Mouse (Mus musculus) ovary, adult 18-20 months (tissue): ENCODE results near the gene Lpcat3.
A peak's percentile ranks its signal among the peaks of the same experiment; 100 is the strongest.
"Not testable (repeated sequence)": the region's sequence is repeated elsewhere in the genome, so short reads cannot be mapped to it uniquely, and the experiment has no call there.

Experiments used
- DNase-seq: peaks from one replicate; pipeline ENCODE4 v3.0.0; 2022; ENCODE audit warnings: low spot score, mixed read lengths

The Lpcat3 gene

GRCm38 (mm10) chr6:124662477-124663423 lies at the start of gene Lpcat3:
Gene Lpcat3, plus strand, starts transcription at chr6:124663027.
- peak; percentile 99 for DNase-seq

DNA sequence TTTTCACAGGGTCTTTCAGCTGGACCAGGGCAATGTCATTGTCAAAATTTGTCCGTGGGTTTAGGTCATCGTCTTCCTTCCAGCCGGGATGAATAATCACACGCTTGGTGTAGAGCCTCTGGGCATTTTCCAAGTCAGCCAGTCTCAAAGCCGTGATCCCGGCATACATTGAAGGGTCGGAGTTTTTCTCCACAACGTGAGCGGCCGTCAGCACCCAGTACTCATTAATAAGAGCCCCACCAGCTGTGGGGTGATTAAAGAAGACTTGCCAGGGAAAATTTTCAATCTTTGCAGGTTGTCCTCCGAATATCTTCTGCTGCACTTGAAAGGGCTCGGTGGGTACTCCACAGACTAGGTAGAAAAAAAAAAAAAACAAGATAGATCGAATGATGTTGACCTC lies 37.2 kb upstream of the Lpcat3 start:
- no peak for DNase-seq

DNA sequence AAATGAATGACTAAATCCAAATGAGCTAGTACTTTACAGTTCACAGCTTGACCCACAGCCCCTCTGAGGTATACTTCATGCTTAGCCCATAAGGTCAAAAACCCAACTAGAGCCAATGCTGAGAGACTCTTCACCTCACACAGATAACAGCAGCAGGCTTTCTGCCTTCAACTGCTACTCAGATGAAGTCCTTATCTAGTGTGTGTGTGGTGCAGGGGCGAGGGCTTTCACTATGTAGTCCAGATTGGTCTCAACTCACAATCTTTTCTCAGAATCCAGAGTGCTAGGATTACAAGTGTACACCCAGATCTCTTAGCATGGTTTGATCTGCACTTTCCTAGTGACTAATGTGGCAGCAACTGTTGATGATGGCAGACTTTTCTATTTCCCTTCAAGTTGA lies 36.6 kb upstream of the Lpcat3 start:
- not testable (repeated sequence) for DNase-seq

GRCm38 (mm10) chr6:124630763-124631162 lies 32.1 kb upstream of the Lpcat3 start:
- DNase-seq, result no peak

- not testable (repeated sequence) for DNase-seq
Measured at GRCm38 (mm10) chr6:124635985-124636384, 26.8 kb upstream of the Lpcat3 start, which contains the start of gene C1s2. Gene C1s2, minus strand, starts transcription at chr6:124636085.

DNA sequence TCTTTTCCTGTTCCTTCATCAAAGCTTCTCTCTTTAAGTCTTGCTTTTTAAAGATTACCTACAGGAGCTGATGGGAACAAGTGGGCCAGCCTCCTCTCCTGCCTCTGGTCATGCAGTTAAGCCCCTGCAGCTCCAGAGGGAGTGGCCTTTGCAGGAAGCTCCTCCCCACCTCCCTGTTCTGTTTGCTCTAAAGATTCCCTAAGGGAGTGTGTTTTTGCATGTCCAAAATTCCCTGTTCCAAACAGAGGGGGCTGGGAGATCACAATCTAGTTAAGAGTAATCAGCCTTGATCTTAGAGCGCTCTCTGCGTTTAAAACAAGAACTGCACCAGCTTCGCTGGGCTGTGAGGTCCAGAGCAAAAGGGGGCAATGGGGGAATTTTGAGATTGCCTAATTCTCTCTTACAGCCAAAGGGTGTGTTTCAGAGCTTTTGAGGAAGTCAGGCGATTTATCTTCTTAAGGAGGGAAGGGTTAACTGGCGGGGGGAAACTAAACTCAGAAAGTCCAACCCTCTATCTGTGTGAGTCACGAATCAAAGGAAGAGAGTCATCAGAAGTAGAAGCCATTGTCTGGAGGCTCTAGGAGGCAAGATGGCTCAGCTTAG lies 25.9 kb upstream of the Lpcat3 start:
- not testable (repeated sequence) for DNase-seq

DNA sequence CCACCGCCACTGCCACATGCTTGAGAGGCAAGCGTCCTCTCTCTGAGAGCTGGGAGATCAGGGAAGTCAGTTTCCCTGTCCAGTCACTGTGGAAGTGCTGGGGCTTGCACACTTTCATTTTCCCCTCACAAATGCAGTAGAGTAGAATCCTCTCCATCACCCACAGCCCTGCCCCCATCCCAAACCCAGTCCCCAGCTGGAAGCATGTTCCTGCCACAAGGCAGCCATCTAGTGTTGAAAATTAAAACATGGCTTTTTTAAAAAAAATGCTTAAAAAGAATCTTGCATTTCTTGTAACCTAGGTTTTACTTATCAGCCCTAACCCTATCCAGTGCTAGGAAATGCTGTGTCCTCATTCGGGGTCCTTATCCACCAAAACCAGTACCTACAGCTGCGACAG lies 22.8 kb upstream of the Lpcat3 start:
- no peak for DNase-seq

GRCm38 (mm10) chr6:124640997-124641396 lies 21.8 kb upstream of the Lpcat3 start:
- DNase-seq, result peak; percentile 15

GRCm38 (mm10) chr6:124646394-124646793 lies 16.4 kb upstream of the Lpcat3 start:
- DNase-seq, result no peak

- no peak for DNase-seq
Measured at GRCm38 (mm10) chr6:124655893-124656292, 6.9 kb upstream of the Lpcat3 start.

DNA sequence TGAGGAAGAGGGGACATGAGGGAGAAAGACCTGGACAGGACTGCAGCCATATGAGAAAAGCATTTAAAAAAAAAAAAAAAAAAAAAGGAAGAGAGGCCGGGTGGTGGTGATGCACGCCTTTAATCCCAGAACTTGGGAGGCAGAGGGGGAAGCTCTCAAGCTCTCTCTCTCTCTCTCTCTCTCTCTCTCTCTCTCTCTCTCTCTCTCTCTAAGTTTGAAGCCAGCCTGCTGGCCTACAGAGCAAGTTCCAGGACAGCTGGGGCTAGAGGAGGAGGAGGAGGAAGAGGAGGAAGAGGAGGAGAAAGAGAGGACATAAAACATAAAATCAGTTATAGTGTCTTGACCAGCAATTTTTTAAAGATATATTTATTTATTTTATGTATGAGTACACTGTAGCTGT lies 4.8 kb upstream of the Lpcat3 start:
- no peak for DNase-seq

DNA sequence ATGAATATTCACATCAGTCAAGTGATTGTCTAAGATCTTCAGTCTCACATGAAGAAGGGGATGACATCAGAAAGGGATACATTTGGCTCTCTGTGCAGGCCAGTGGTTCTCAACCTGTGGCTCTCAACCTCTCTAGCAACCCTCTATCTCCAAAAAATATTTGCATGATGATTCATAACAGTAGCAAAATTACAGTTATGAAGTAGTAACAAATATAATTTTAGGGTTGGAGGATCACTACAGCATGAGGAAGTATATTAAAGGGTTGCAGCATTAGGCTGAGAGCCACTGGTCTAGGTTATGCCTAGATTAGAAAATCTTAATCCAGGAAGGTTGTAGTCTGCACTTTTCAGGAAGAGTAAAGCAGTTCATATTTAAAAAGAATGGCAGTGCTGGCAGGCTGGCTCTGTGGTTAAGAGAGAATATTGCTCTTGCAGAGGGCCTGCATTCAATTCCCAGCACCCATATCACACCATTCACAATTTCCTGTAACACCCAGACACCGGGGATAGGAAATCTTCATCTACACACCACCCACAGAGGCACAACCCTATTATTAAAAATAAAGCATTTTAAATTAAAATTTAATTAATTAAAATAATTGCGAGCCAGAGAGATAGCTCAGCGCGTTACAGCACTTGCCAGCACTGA lies 1.5 kb upstream of the Lpcat3 start:
- no peak for DNase-seq

DNA sequence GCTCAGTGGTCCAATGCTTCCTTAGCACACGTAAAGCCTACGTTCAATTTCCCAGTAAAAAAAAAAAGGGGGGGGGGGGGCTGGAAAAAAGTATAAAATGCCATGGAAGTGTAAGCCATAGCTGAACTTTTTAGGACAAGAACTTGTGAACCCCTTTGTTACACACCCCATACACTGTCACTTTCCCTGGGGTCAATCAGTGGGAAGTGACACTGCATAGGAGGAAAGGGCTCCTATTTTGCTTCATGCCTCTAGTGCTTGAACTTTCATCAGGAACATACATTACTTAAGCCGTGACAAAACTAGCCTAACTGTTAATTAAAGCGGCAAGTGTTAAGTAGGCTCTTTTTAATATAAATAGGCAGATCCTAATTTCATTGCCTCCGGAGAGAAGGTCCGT lies 832 bp upstream of the Lpcat3 start:
- DNase-seq, result no peak

GRCm38 (mm10) chr6:124663424-124663795 lies 583 bp downstream of the Lpcat3 start:
- no peak for DNase-seq

DNA sequence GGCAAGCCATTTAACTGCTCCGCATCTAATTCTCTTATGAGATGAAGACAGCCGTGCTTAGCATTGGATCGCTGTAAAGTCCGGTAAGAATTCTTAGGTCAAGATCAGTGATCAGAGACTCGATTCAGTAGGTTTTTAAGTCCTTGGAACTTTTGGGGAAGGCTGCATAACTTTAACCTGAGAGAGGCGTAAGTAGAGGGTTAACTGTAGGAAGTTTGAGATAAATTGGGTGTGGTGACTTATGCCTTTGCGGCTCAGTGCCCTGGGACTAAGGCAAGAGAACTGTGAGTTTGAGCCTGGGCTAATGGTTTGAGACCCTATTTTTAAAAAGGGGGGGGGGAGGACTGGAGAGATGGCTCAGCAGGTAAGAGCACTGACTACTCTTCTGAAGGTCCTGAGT lies 1.4 kb downstream of the Lpcat3 start:
- no peak for DNase-seq

- no peak for DNase-seq
Measured at GRCm38 (mm10) chr6:124665011-124665410, 2.2 kb downstream of the Lpcat3 start.

DNA sequence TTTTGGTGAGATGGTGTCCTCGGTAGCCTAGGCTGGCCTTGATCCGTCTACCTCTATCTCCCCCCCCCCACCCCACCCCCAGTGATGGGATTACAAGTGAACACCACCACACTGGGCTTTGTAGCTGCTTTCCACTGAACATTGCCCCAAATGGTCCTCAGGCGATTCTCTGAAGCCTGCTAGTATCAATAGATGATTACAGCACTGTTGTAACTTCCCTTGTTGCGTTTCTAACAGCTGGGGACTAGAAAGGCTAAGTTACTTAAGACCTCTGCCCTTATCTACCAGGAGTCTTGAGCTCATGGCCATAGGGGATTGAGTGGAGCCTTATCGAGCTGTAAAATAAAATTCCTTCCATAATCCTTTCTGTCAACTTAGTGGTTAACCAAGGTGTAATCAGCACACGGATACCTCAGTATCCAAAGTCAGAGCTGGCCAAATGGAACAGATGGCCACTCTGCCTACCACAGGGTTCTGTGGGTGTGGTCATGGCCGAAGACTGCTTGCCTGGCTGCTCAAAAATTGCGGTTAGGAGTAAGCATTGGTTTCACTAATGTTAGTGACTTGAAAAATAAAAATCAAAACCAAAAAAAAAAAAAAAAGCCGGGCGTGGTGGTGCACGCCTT lies 6.5 kb downstream of the Lpcat3 start:
- no peak for DNase-seq

- no peak for DNase-seq
Measured at GRCm38 (mm10) chr6:124670281-124670900, 7.6 kb downstream of the Lpcat3 start.

GRCm38 (mm10) chr6:124672100-124672499 lies 9.3 kb downstream of the Lpcat3 start:
- DNase-seq, result no peak

- DNase-seq, result no peak
Measured at GRCm38 (mm10) chr6:124673619-124674018, 10.8 kb downstream of the Lpcat3 start.

DNA sequence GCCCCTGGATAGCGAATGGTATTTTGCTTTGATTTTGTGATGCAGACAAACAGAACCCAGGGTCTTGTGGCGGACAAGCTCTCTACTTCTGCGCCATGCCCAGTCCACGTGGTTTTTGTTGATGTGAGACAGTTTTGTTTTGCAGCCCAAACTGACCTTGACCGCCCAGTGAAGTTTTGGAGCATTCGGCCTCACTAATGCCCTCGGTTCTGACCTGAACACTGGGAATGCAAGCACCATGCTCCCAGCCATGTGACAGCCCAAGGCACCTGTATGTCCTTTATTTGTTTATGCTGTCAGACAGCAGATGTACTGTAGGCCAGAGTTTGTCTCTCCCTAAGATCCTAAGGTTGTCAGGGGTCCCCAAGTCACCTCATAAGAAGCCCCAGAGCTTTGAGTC lies 11.8 kb downstream of the Lpcat3 start:
- DNase-seq, result no peak

DNA sequence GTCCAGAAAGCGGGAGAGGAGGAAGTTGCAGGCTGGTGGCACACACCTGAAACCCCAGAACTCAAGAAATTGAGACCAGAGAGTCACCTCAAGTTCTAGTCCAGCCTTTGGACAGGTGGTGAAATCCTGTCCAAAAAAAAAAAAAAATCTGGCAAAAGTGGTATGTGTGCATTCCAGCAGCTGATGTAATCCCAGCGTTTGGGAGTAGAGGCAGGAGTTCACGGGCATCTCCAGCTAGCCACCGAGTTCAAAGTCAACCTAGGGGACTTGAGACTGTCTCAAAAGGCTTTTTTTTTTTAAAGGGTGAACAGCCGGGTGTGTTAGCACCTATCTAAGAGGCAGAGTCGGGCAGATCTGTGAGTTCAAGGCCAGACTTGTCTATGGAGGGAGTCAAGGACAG lies 13.3 kb downstream of the Lpcat3 start:
- DNase-seq, result no peak
